Mouse (Mus musculus) ES-E14 (cell line): ENCODE data around the gene Chn1. TPM values are rescaled to one million over a fixed set of nuclear protein-coding genes. Genes with fewer than 3 reads are reported as not detected.
A peak's percentile ranks its signal among the peaks of the same experiment; 100 is the strongest.

Source experiments
- DNase-seq: peaks from one replicate; pipeline ENCODE4 v3.0.0-alpha.2; 2013; ENCODE audit warnings: low read depth, low spot score
- H3K27ac ChIP-seq: 2 replicates; pipeline ENCODE4 v1.5.1; 2012; ENCODE audit warnings: low read depth, mild to moderate bottlenecking, low read length, moderate library complexity, mixed read lengths; ENCODE audit not compliant: poor library complexity, insufficient read depth, severe bottlenecking
- H3K36me3 ChIP-seq: 2 replicates; pipeline ENCODE4 v1.6.1; 2012; ENCODE audit warnings: mild to moderate bottlenecking, low read length, moderate library complexity, mixed read lengths; ENCODE audit not compliant: control insufficient read depth, poor library complexity, insufficient read depth, severe bottlenecking
- H3K4me1 ChIP-seq, 2 experiments: fragments of 150-350 bp in 1 of 2; sonication (generic) in 1 of 2; 2 replicates each; pipeline ENCODE4 v1.6.1; 2012; ENCODE audit warnings: low read length in 2 of 2, mild to moderate bottlenecking in 1 of 2, mixed read lengths in 1 of 2; ENCODE audit not compliant: control insufficient read depth in 2 of 2, insufficient read depth in 2 of 2, poor library complexity in 1 of 2
- H3K4me3 ChIP-seq, 2 experiments: fragments of 150-350 bp in 1 of 2; sonication (generic) in 1 of 2; 2 replicates each; pipeline ENCODE4 v1.5.1; 2012; ENCODE audit warnings: low read length in 2 of 2, low read depth in 1 of 2, mild to moderate bottlenecking in 1 of 2, mixed read lengths in 1 of 2; ENCODE audit not compliant: insufficient read depth in 1 of 2, poor library complexity in 1 of 2, severe bottlenecking in 1 of 2
- H3K9ac ChIP-seq: 2 replicates; pipeline ENCODE4 v1.6.1; 2012; ENCODE audit warnings: low read depth, mild to moderate bottlenecking, low read length, mixed read lengths; ENCODE audit not compliant: poor library complexity, insufficient read depth, severe bottlenecking
- H3K9me3 ChIP-seq: fragments of 150-350 bp; sonication (generic); 2 replicates; pipeline ENCODE4 v1.6.1; 2012; ENCODE audit warnings: low read depth, mild to moderate bottlenecking, low read length; ENCODE audit not compliant: control insufficient read depth, insufficient read depth
- CHD2 ChIP-seq: IDR thresholded peaks from 2 replicates; pipeline ENCODE4 v1.6.1; 2014; ENCODE audit warnings: mild to moderate bottlenecking, low read depth, low read length, inconsistent platforms
- HCFC1 ChIP-seq: IDR thresholded peaks from 2 replicates; pipeline ENCODE4 v1.6.1; 2012; ENCODE audit warnings: low read length, inconsistent platforms, borderline replicate concordance; ENCODE audit not compliant: insufficient read depth
- MAFK ChIP-seq: IDR thresholded peaks from 2 replicates; pipeline ENCODE4 v1.6.1; 2014; ENCODE audit warnings: mild to moderate bottlenecking, low read depth, low read length, inconsistent platforms; ENCODE audit not compliant: insufficient read depth
- ZC3H11A ChIP-seq: IDR thresholded peaks from 2 replicates; pipeline ENCODE4 v1.6.1; 2012; ENCODE audit warnings: low read depth, mild to moderate bottlenecking, inconsistent platforms, low read length, borderline replicate concordance
- ZNF384 ChIP-seq: IDR thresholded peaks from 2 replicates; pipeline ENCODE4 v1.6.1; 2012; ENCODE audit warnings: low read depth, low read length, inconsistent platforms
- in situ Hi-C, 2 experiments: fragments of 600-800 bp; cut with MboI; formaldehyde crosslinking; loops; one replicate each; pipeline ENCODE4 v1.15.1; 2025; ENCODE audit warnings: low sequenced_read_pairs in 2 of 2, inconsistent platforms in 1 of 2; ENCODE audit not compliant: unreplicated experiment in 2 of 2
- total RNA-seq: library from RNA; depleted of rRNA; stranded (reverse); fragments of 300-350 nt; gene quantifications from 2 replicates; pipeline ENCODE4 v1.2.3, GENCODE M21; 2012

Chn1 gene
- total RNA-seq, 1 experiment = 21.6 TPM

DNA sequence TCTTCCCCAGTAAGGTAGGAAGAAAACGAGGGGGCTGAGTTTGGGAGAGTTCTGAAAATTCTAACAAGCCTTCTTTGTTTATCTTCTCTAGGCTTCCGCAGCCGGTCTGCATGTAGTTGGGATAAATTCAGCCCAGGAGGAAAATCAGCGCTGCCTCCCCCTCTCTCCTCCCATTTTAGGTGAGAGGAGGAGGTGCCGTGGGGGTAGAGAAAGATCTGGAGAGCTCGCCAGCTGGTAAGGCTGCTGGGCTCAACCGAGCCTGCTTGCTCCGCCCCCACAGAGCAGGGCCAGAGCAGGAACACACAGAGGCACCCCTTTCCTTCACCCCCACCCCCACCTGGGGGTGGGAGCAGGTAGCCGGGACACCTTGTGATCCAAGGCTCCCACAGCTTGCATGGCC, 178.4 kb downstream of the Chn1 start:
- Histone ChIP-seq H3K27ac (no peak overlapping the region), H3K36me3 (no peaks in the 10 kb centered on the region), H3K9me3 (no peaks in the 10 kb centered on the region), H3K4me1 (peaks cover 3 to 17% of the 10 kb centered on the region in 2 experiments; a peak in 1 of 4 replicates), H3K4me3 (peak overlapping the region in 1 of 2 experiments; percentile 34; a peak in 2 of 4 replicates), H3K9ac (no peak overlapping the region)
- no peak for DNase-seq
- in situ Hi-C loops = no loop called here
- TF ChIP-seq HCFC1 (no peak), ZC3H11A (no peak; the same call in 1 of the 2 replicates), ZNF384 (no peak), MAFK (no peak), CHD2 (no peak)

DNA sequence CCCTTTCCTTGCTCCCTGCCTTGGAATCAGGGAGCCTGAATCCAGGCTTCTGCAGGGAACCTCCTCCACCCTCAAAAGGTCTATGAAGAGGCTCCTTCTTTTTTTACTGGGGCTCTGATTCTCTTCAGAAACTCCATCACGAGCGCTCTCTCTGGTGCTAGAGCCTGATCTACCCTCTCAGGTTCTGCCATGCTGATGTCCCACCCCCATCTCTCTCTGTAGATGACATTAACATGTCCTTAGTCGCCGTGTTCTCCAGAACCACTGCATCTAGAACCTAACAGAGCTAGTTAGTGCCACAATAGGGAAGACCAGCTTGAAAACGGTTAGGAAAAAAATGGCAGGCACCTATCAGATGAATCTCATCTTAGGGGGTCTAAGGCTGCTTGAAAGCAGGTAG, 178.8 kb downstream of the Chn1 start:
- H3K27ac ChIP-seq = no peak overlapping the region
- in situ Hi-C loops = no loop called here
- peaks cover 3 to 17% of the 10 kb centered on the region in 2 experiments; a peak in 1 of 4 replicates for H3K4me1 ChIP-seq
- no peaks in the 10 kb centered on the region for H3K9me3 ChIP-seq
- DNase-seq = no peak
- no peak for TF ChIP-seq ZNF384
- TF ChIP-seq ZC3H11A = no peak
- no peak for TF ChIP-seq MAFK
- no peak for TF ChIP-seq CHD2
- TF ChIP-seq HCFC1 = no peak
- H3K9ac ChIP-seq = no peak overlapping the region
- no peaks in the 10 kb centered on the region for H3K36me3 ChIP-seq
- no peak overlapping the region for H3K4me3 ChIP-seq

DNA sequence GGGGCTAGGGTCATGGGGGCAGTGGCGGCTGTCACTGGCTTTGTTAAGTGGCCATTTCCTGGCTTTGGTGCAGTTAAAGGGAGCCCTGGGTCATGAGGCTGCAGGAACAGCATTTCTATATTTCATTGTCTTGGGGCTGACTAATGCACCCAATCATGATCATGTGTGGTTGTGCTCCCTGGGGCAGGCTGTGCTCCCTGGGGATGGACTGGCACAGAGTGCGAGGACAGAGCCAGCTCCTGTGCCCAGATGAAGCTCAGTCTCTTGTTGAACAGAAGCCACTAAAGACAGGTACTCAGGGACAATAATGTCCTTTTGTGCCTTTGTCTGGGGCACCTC, 182.1 kb downstream of the Chn1 start:
- in situ Hi-C loops = no loop called here
- Histone ChIP-seq H3K9me3 (no peaks in the 10 kb centered on the region), H3K27ac (no peak overlapping the region), H3K36me3 (no peaks in the 10 kb centered on the region), H3K9ac (no peak overlapping the region), H3K4me1 (peaks cover 3 to 17% of the 10 kb centered on the region in 2 experiments; a peak in 1 of 4 replicates), H3K4me3 (no peak overlapping the region)
- no peak for TF ChIP-seq ZNF384
- TF ChIP-seq CHD2 = no peak
- no peak for TF ChIP-seq ZC3H11A
- no peak for TF ChIP-seq HCFC1
- TF ChIP-seq MAFK = no peak
- DNase-seq = no peak

DNA sequence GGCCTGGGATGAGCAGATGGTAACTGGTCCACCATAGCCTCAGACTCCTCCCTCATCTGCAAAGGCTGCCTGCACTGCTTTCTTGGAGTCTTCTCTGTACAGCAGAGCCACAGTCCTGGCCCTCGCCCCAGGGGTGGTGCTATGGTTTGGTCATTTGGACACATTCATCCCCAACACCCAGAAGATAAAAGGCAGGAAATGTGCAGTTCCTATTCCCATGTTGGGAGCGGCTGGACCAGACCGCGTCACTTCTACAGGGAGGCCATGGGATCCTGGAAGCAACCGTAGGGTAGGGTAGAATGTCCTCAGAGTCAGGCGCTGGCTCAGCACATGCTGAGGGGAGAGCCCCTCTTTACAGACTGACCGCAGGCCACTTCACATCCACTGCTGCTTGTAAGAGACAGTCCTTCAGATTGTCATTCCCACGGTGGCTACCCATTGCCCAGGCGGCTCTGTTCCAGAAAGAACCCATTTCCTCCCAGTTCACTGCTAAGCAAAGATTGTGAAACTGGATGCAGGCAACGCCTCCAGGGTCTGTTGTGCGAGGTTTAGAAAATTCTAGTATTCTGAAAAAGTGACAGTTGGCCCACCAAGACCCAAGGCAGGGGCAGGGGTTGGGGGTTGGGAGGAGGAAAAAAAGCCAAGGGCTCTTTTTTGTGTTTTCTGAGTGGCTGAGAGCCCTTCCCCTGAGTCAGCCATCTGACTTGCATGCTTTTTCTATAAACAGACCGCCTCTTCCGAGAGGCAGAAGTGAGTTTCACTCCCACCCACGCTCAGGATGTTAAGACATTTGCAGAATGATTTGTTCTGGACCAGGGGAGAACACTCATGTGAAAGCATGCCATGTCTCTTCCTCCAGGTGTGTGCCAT, 182.7 kb downstream of the Chn1 start:
- no peaks in the 10 kb centered on the region for H3K9me3 ChIP-seq
- no peaks in the 10 kb centered on the region for H3K36me3 ChIP-seq
- no peak overlapping the region for H3K9ac ChIP-seq
- H3K27ac ChIP-seq = no peak overlapping the region
- no peak for TF ChIP-seq ZC3H11A
- TF ChIP-seq ZNF384 = no peak
- no peak for TF ChIP-seq CHD2
- no peak for TF ChIP-seq MAFK
- no peak for TF ChIP-seq HCFC1
- DNase-seq = no peak
- in situ Hi-C loops = no loop called here
- H3K4me1 ChIP-seq = peaks cover 3 to 12% of the 10 kb centered on the region in 2 experiments; a peak in 1 of 4 replicates
- H3K4me3 ChIP-seq = no peak overlapping the region
